Mouse (Mus musculus): ENCODE measurements around the gene Smim22.

The Smim22 gene

GRCm38 (mm10) chr16:5007067-5007466, at the start of gene Smim22:
Smim22 (plus strand) TSS chr16:5007288.
- no peak for DNase-seq (ENCODE audit: low read depth, low spot score)

GRCm38 (mm10) chr16:4957446-4957845, 49.6 kb upstream of the Smim22 start:
- no peak for DNase-seq (ENCODE audit: low read depth, low spot score)

GRCm38 (mm10) chr16:4960260-4960659, 46.8 kb upstream of the Smim22 start:
- no peak for DNase-seq (ENCODE audit: low read depth, low spot score)

GRCm38 (mm10) chr16:4963346-4963745, 43.7 kb upstream of the Smim22 start:
- no peak for DNase-seq (ENCODE audit: low read depth, low spot score)

GRCm38 (mm10) chr16:4963797-4964709, 43.0 kb upstream of the Smim22 start, which contains the start of gene Anks3:
Anks3 (minus strand) TSS chr16:4964205.
- peak; percentile 82 for DNase-seq (ENCODE audit: low read depth, low spot score)

- no peak for DNase-seq (ENCODE audit: low read depth, low spot score)
These were observed 42.2 kb upstream of the Smim22 start for GRCm38 (mm10) chr16:4964731-4965391.

- DNase-seq (ENCODE audit: low read depth, low spot score), result no peak
These were observed 41.5 kb upstream of the Smim22 start for GRCm38 (mm10) chr16:4965392-4966129.

GRCm38 (mm10) chr16:4968426-4968825, 38.7 kb upstream of the Smim22 start:
- DNase-seq (ENCODE audit: low read depth, low spot score), result no peak

- no peak for DNase-seq (ENCODE audit: low read depth, low spot score)
These were observed 37.8 kb upstream of the Smim22 start for GRCm38 (mm10) chr16:4969055-4969843.

GRCm38 (mm10) chr16:4971626-4972025, 35.5 kb upstream of the Smim22 start:
- no peak for DNase-seq (ENCODE audit: low read depth, low spot score)

- DNase-seq (ENCODE audit: low read depth, low spot score), result no peak
These were observed 32.6 kb upstream of the Smim22 start for GRCm38 (mm10) chr16:4974521-4974920.

- DNase-seq (ENCODE audit: low read depth, low spot score), result no peak
These were observed 30.9 kb upstream of the Smim22 start for GRCm38 (mm10) chr16:4976180-4976579.

GRCm38 (mm10) chr16:4978275-4979051, 28.6 kb upstream of the Smim22 start:
- no peak for DNase-seq (ENCODE audit: low read depth, low spot score)

GRCm38 (mm10) chr16:4979755-4980380, 27.2 kb upstream of the Smim22 start:
- DNase-seq (ENCODE audit: low read depth, low spot score), result peak; percentile 18

GRCm38 (mm10) chr16:4984717-4985116, 22.4 kb upstream of the Smim22 start:
- DNase-seq (ENCODE audit: low read depth, low spot score), result no peak

GRCm38 (mm10) chr16:4993276-4993675, 13.8 kb upstream of the Smim22 start:
- no peak for DNase-seq (ENCODE audit: low read depth, low spot score)

- DNase-seq (ENCODE audit: low read depth, low spot score), result no peak
These were observed 9.5 kb upstream of the Smim22 start, which contains the start of gene Sept12 for GRCm38 (mm10) chr16:4997553-4997952. Sept12 (minus strand) TSS chr16:4997852.

- DNase-seq (ENCODE audit: low read depth, low spot score), result no peak
These were observed 8.1 kb upstream of the Smim22 start for GRCm38 (mm10) chr16:4998984-4999383.

GRCm38 (mm10) chr16:5000611-5001010, 6.5 kb upstream of the Smim22 start:
- no peak for DNase-seq (ENCODE audit: low read depth, low spot score)

- DNase-seq (ENCODE audit: low read depth, low spot score), result no peak
These were observed 404 bp downstream of the Smim22 start for GRCm38 (mm10) chr16:5007492-5007891.

Measured in retina, adult 2 months (tissue).